Mouse (Mus musculus) heart, adult 2 months (tissue): ENCODE measurements around the gene Tbc1d4.

Experiments
- CTCF ChIP-seq: fragments of 200-600 bp; IDR thresholded peaks from 2 replicates; pipeline ENCODE4 v1.8.1; 2022; ENCODE audit warnings: antibody characterized with exemption, mild to moderate bottlenecking, moderate library complexity
- EP300 ChIP-seq: fragments of 200-500 bp; IDR thresholded peaks from 2 replicates; pipeline ENCODE4 v1.6.1; 2011; ENCODE audit warnings: low read depth, low read length, control low read depth; ENCODE audit not compliant: insufficient read depth

DNA sequence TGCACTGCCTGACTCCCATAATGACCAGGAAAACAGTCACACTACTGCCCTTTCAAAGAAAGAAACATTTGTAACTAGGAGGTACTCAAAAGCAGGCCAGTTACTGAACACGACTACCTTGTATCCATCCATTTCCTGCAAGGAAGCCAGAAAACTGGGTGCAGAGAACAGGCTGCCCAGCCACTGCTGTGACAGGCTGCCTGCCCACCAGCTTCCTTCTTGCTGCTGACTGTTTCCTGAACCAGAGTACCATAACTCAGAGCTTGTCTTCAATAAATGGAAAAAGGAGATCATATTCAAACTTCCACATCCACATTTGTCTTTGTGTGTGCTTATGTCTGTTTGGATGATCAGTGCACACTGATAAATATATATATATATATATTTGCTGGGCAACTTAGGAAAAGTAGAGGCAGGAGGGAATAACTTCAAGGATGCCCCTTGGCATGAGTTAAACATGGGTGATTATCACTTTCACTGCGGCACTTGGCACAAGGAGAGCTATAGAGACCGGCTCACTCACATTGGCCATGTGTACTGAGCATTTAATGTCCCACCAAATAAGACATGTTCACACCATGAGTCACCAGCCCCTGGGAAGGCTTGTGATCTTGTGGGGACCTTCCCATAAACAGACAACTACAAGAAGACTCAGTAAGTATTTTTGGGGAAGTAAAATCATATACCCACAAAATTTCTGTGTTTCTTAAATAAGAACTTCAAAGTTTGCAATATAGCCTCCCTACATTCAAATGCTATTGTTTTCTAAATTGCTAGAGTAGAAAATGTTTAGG lies 105.6 kb downstream of the Tbc1d4 start:
- TF ChIP-seq EP300 (no peak), CTCF (no peak)
